7 mouse cellular contexts compared by ENCODE assay signal in the genomic region with DNA sequence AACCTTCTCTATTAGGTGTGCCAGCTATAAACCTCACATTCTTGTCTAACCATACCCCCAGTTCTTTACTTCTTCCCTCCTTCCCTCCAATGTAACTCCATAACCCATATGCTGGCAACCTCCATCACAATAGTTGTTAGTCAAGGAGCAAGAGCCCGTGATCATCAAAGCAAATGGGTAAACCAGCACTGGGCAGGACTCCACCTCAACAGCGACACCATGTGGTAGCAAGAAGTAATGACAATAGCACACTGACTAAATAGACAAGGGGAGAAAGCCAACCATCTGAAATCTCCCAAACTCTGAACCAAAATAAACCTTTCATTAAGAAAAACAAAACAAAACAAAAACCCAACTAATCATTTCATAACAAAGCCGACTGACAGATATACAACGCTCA.
DNase-seq lines count a peak whose midpoint lies in the region; ATAC-seq and TF ChIP-seq lines count a peak whose summit lies in the region.

No protein-coding gene starts in this region.

- TF ChIP-seq RAD21 in CH12.LX (IDR thresholded peaks at IDR 0.05; ENCODE audit: low read depth, low read length) = peak; percentile 63

- no peak for TF ChIP-seq POLR2A in CH12.LX (IDR thresholded peaks at IDR 0.05; ENCODE audit: low read depth, low read length)

- H3K27me3 ChIP-seq in kidney, embryonic 14.5 days (ENCODE audit: control insufficient read depth, insufficient read depth, low read length) = no peaks in the 10 kb centered on the region
- H3K27me3 ChIP-seq in CH12.LX (replicated peaks) = no peaks in the 10 kb centered on the region
- H3K27me3 ChIP-seq in embryonic facial prominence, embryonic 14.5 days (replicated peaks; ENCODE audit: control insufficient read depth, insufficient read depth, low read length) = no peaks in the 10 kb centered on the region

- H3K9ac ChIP-seq in kidney, embryonic 14.5 days (ENCODE audit: low read depth, low read length) = no peak overlapping the region
- H3K9ac ChIP-seq in CH12.LX (ENCODE audit: insufficient read depth, low read depth) = no peak overlapping the region
- H3K9ac ChIP-seq in embryonic facial prominence, embryonic 14.5 days (ENCODE audit: low read depth, low read length) = no peak overlapping the region

- WGBS in kidney, embryonic 14.5 days = 15% methylated on average over 4 of the region's 4 CpGs
- WGBS in embryonic facial prominence, embryonic 14.5 days = 20% methylated on average over 4 of the region's 4 CpGs

- in situ Hi-C loops in CH12.LX (cut with MboI; ENCODE audit: low pct_ligation_motif_present, low pct_unique_long_range_greater_than_20kb, low sequenced_read_pairs) = loop anchor here (25.0 kb wide), 2 partner anchors 213 to 1662 kb away; no protein-coding TSS in a partner anchor

- no peak for TF ChIP-seq EP300 in CH12.LX (IDR thresholded peaks at IDR 0.05; ENCODE audit: low read length)

- no peaks in the 10 kb centered on the region for H3K79me2 ChIP-seq in CH12.LX (replicated peaks; ENCODE audit: control insufficient read depth, extremely low read depth, insufficient read depth, poor library complexity, severe bottlenecking)

- no peak overlapping the region for H3K27ac ChIP-seq in kidney, embryonic 14.5 days (ENCODE audit: low read depth, low read length)
- H3K27ac ChIP-seq in CH12.LX (ENCODE audit: insufficient read depth, low read depth) = no peak overlapping the region
- no peak overlapping the region for H3K27ac ChIP-seq in embryonic facial prominence, embryonic 14.5 days (replicated peaks; ENCODE audit: low read depth, low read length)

- H3K4me2 ChIP-seq in kidney, embryonic 14.5 days (replicated peaks; ENCODE audit: low read depth, low read length) = no peak overlapping the region
- no peak overlapping the region for H3K4me2 ChIP-seq in CH12.LX (ENCODE audit: insufficient read depth, low read depth, poor library complexity, severe bottlenecking)
- no peak overlapping the region for H3K4me2 ChIP-seq in embryonic facial prominence, embryonic 14.5 days (ENCODE audit: low read depth, low read length)

- H3K36me3 ChIP-seq in kidney, embryonic 14.5 days (ENCODE audit: control insufficient read depth, insufficient read depth, low read length) = no peaks in the 10 kb centered on the region
- no peaks in the 10 kb centered on the region for H3K36me3 ChIP-seq in CH12.LX (replicated peaks in 1 of 2; ENCODE audit: control insufficient read depth in 1 of 2, insufficient read depth in 1 of 2, low read length in 1 of 2)
- H3K36me3 ChIP-seq in embryonic facial prominence, embryonic 14.5 days (ENCODE audit: control insufficient read depth, insufficient read depth, low read length) = no peaks in the 10 kb centered on the region

- dilution Hi-C loops in CH12.LX (cut with MboI; ENCODE audit: extremely low pct_ligation_motif_present, extremely low pct_unique_long_range_greater_than_20kb, low sequenced_read_pairs) = no loop called here

- H3K9me3 ChIP-seq in kidney, embryonic 14.5 days (ENCODE audit: control insufficient read depth, low read length) = no peaks in the 10 kb centered on the region
- no peaks in the 10 kb centered on the region for H3K9me3 ChIP-seq in CH12.LX (replicated peaks; ENCODE audit: low read length)
- no peaks in the 10 kb centered on the region for H3K9me3 ChIP-seq in embryonic facial prominence, embryonic 14.5 days (ENCODE audit: control insufficient read depth, low read length)

- H3K4me1 ChIP-seq in kidney, embryonic 14.5 days (ENCODE audit: control insufficient read depth, insufficient read depth, low read length) = peaks cover 4% of the 10 kb centered on the region; the same call in 1 of the 2 replicates
- peaks cover 2 to 9% of the 10 kb centered on the region in 2 experiments; a peak in 2 of 4 replicates for H3K4me1 ChIP-seq in CH12.LX (ENCODE audit: control insufficient read depth in 1 of 2, insufficient read depth in 2 of 2)
- H3K4me1 ChIP-seq in embryonic facial prominence, embryonic 14.5 days (ENCODE audit: control insufficient read depth, insufficient read depth, low read length) = 0 out of 2 replicates have a peak, but pooled peaks cover 4% of the 10 kb centered on the region

- peak; percentile 32 for DNase-seq in kidney, postnatal 14 days
- DNase-seq in CH12.LX (ENCODE audit: extremely low read depth) = peak; percentile 59
- peak; percentile 20 for DNase-seq in MN1 (ENCODE audit: low spot score)
- peak; percentile 16 for DNase-seq in embryonic facial prominence, embryonic 14.5 days (ENCODE audit: low spot score)
- peak; percentile 28 for DNase-seq in lung, postnatal 14 days
- DNase-seq in ovary, postnatal 36 days (ENCODE audit: low spot score) = no peak

- peak; percentile 82 to 89 for TF ChIP-seq CTCF in CH12.LX (conservative IDR thresholded peaks at IDR 0.05 in 1 of 2, IDR thresholded peaks at IDR 0.05 in 1 of 2; ENCODE audit: low read depth in 2 of 2, low read length in 2 of 2)

- H3K4me3 ChIP-seq in kidney, embryonic 14.5 days (ENCODE audit: low read length) = no peak overlapping the region
- H3K4me3 ChIP-seq in CH12.LX (replicated peaks in 1 of 3; ENCODE audit: low read depth in 2 of 3, low read length in 2 of 3, poor library complexity in 1 of 3) = no peak overlapping the region
- H3K4me3 ChIP-seq in embryonic facial prominence, embryonic 14.5 days (ENCODE audit: low read depth, low read length) = no peak overlapping the region

- no peak for ATAC-seq in kidney, embryonic 14.5 days (ENCODE audit: low FRiP score, low TSS enrichment)
- ATAC-seq in embryonic facial prominence, embryonic 14.5 days (ENCODE audit: low read depth) = no peak

TF ChIP-seq in CH12.LX, 34 proteins besides CTCF, POLR2A, EP300 and RAD21:
- TF ChIP-seq SMC3 (IDR thresholded peaks at IDR 0.05; ENCODE audit: low read depth, low read length) = peak; percentile 67
- no peak for TF ChIP-seq TBP (conservative IDR thresholded peaks at IDR 0.05; ENCODE audit: low read depth, low read length)
- TF ChIP-seq GABPA (IDR thresholded peaks at IDR 0.05; ENCODE audit: insufficient replicate concordance, low read depth, low read length) = no peak
- no peak for TF ChIP-seq ZC3H11A (IDR thresholded peaks at IDR 0.05; ENCODE audit: low read depth, low read length)
- no peak for TF ChIP-seq NELFE (IDR thresholded peaks at IDR 0.05; ENCODE audit: low read depth, low read length)
